Mouse (Mus musculus) inflammation-experienced regulatory T-cells, adult 16 weeks (primary cell): Measurements from ENCODE around the gene Gm10974. TPM values are rescaled to one million over a fixed set of nuclear protein-coding genes. Genes with fewer than 3 reads are reported as not detected.

ENCODE experiments used
- polyA plus RNA-seq: library from polyadenylated mRNA; unstranded; fragments of 100-300 nt; shearing (Covaris generic); gene quantifications from one replicate; pipeline ENCODE4 v1.2.1, GENCODE M21; 2017

Gm10974 gene
- not detected for polyA plus RNA-seq

GRCm38 (mm10) chr7:66365904-66366303 lies at the start of gene Gm10974:
Gene Gm10974, plus strand, starts transcription at chr7:66365905.

GRCm38 (mm10) chr7:66387813-66388521 lies 22.3 kb downstream of the Gm10974 start, which contains the start of gene Lrrk1:
Gene Lrrk1, minus strand, starts transcription at chr7:66388350.

GRCm38 (mm10) chr7:66427437-66428161 lies 61.9 kb downstream of the Gm10974 start, which contains the start of gene Aldh1a3:
Gene Aldh1a3, minus strand, starts transcription at chr7:66427517.

Other genes starting within 250 kb of the Gm10974 start
- gene Lrrk1, start 22.4 kb downstream of the Gm10974 start, polyA plus RNA-seq, result 8.8 TPM
- 0.54 TPM for gene Aldh1a3, start 61.6 kb downstream of the Gm10974 start, polyA plus RNA-seq